Mouse (Mus musculus): ENCODE measurements around the gene Actn2. TPM values are rescaled to one million over a fixed set of nuclear protein-coding genes. Genes with fewer than 3 reads are reported as not detected.

Gene Actn2
- 4.2 and 4.6 TPM in 2 replicates for polyA plus RNA-seq (2015; fragmentation: Nextera tagmentation; extraction: Ambion mirVana)

- Histone ChIP-seq H3K9ac (replicated peaks; ENCODE audit: low read depth, low read length) (peak within 1 kb of the TSS; percentile 62), H3K27me3 (replicated peaks; ENCODE audit: control insufficient read depth, insufficient read depth, low read length) (no peaks in the 10 kb centered on the region), H3K36me3 (ENCODE audit: control insufficient read depth, insufficient read depth) (no peaks in the 10 kb centered on the region), H3K4me1 (replicated peaks; ENCODE audit: control insufficient read depth, insufficient read depth, low read length) (peaks cover 4% of the 10 kb centered on the region; the same call in 1 of the 2 replicates), H3K9me3 (ENCODE audit: control insufficient read depth, low read length) (no peaks in the 10 kb centered on the region), H3K4me3 (replicated peaks; ENCODE audit: low read length) (peak within 1 kb of the TSS; percentile 53), H3K4me2 (ENCODE audit: low read length) (peak within 1 kb of the TSS; percentile 94), H3K27ac (ENCODE audit: low read length) (no peak within 1 kb of the TSS)
- 1% methylated on average over 43 of the region's 43 CpGs for WGBS
- ATAC-seq, result peak; percentile 99
Observed at GRCm38 (mm10) chr13:12340183-12340975, at the start of gene Actn2. Gene Actn2, minus strand, starts transcription at chr13:12340760.

GRCm38 (mm10) chr13:12386286-12386685, 45.7 kb upstream of the Actn2 start:
- no peak overlapping the region for H3K9ac ChIP-seq (replicated peaks; ENCODE audit: low read depth, low read length)
- no peaks in the 10 kb centered on the region for H3K9me3 ChIP-seq (ENCODE audit: control insufficient read depth, low read length)
- no peaks in the 10 kb centered on the region for H3K4me1 ChIP-seq (replicated peaks; ENCODE audit: control insufficient read depth, insufficient read depth, low read length)
- H3K27ac ChIP-seq (ENCODE audit: low read length), result no peak overlapping the region
- no peaks in the 10 kb centered on the region for H3K27me3 ChIP-seq (replicated peaks; ENCODE audit: control insufficient read depth, insufficient read depth, low read length)
- no peak overlapping the region for H3K4me2 ChIP-seq (ENCODE audit: low read length)
- H3K36me3 ChIP-seq (ENCODE audit: control insufficient read depth, insufficient read depth), result no peaks in the 10 kb centered on the region
- H3K4me3 ChIP-seq (replicated peaks; ENCODE audit: low read length), result no peak overlapping the region
- peak; percentile 45; the same call in 1 of the 2 replicates for ATAC-seq

- ATAC-seq, result no peak
- H3K4me3 ChIP-seq (replicated peaks; ENCODE audit: low read length), result no peak overlapping the region
- H3K9me3 ChIP-seq (ENCODE audit: control insufficient read depth, low read length), result no peaks in the 10 kb centered on the region
Observed at GRCm38 (mm10) chr13:12384796-12385195, 44.2 kb upstream of the Actn2 start.

GRCm38 (mm10) chr13:12376778-12377177, 36.2 kb upstream of the Actn2 start:
- Histone ChIP-seq H3K9me3 (ENCODE audit: control insufficient read depth, low read length) (peaks cover 3% of the 10 kb centered on the region; the same call in 1 of the 2 replicates), H3K27ac (ENCODE audit: low read length) (no peak overlapping the region), H3K4me3 (replicated peaks; ENCODE audit: low read length) (no peak overlapping the region), H3K36me3 (ENCODE audit: control insufficient read depth, insufficient read depth) (no peaks in the 10 kb centered on the region), H3K27me3 (replicated peaks; ENCODE audit: control insufficient read depth, insufficient read depth, low read length) (no peaks in the 10 kb centered on the region), H3K4me1 (replicated peaks; ENCODE audit: control insufficient read depth, insufficient read depth, low read length) (no peaks in the 10 kb centered on the region), H3K9ac (replicated peaks; ENCODE audit: low read depth, low read length) (no peak overlapping the region), H3K4me2 (ENCODE audit: low read length) (no peak overlapping the region)
- no peak for ATAC-seq
- 71% methylated on average over 1 of the region's 1 CpGs for WGBS

More at GRCm38 (mm10) chr13:12384796-12385195, 44.2 kb upstream of the Actn2 start:
- Histone ChIP-seq H3K9ac (replicated peaks; ENCODE audit: low read depth, low read length) (no peak overlapping the region), H3K27me3 (replicated peaks; ENCODE audit: control insufficient read depth, insufficient read depth, low read length) (no peaks in the 10 kb centered on the region), H3K4me2 (ENCODE audit: low read length) (no peak overlapping the region), H3K27ac (ENCODE audit: low read length) (no peak overlapping the region), H3K4me1 (replicated peaks; ENCODE audit: control insufficient read depth, insufficient read depth, low read length) (no peaks in the 10 kb centered on the region), H3K36me3 (ENCODE audit: control insufficient read depth, insufficient read depth) (no peaks in the 10 kb centered on the region)

- no peak overlapping the region for H3K4me2 ChIP-seq (ENCODE audit: low read length)
- no peaks in the 10 kb centered on the region for H3K4me1 ChIP-seq (replicated peaks; ENCODE audit: control insufficient read depth, insufficient read depth, low read length)
- no peak overlapping the region for H3K4me3 ChIP-seq (replicated peaks; ENCODE audit: low read length)
- H3K9ac ChIP-seq (replicated peaks; ENCODE audit: low read depth, low read length), result no peak overlapping the region
- no peaks in the 10 kb centered on the region for H3K36me3 ChIP-seq (ENCODE audit: control insufficient read depth, insufficient read depth)
- H3K27me3 ChIP-seq (replicated peaks; ENCODE audit: control insufficient read depth, insufficient read depth, low read length), result no peaks in the 10 kb centered on the region
- H3K9me3 ChIP-seq (ENCODE audit: control insufficient read depth, low read length), result peaks cover 3% of the 10 kb centered on the region; the same call in 1 of the 2 replicates
- ATAC-seq, result no peak
- no peak overlapping the region for H3K27ac ChIP-seq (ENCODE audit: low read length)
- 86% methylated on average over 3 of the region's 3 CpGs for WGBS
Observed at GRCm38 (mm10) chr13:12372755-12373154, 32.2 kb upstream of the Actn2 start.

GRCm38 (mm10) chr13:12369930-12370329, 29.4 kb upstream of the Actn2 start:
- Histone ChIP-seq H3K36me3 (ENCODE audit: control insufficient read depth, insufficient read depth) (no peaks in the 10 kb centered on the region), H3K9ac (replicated peaks; ENCODE audit: low read depth, low read length) (no peak overlapping the region), H3K27me3 (replicated peaks; ENCODE audit: control insufficient read depth, insufficient read depth, low read length) (no peaks in the 10 kb centered on the region), H3K4me1 (replicated peaks; ENCODE audit: control insufficient read depth, insufficient read depth, low read length) (no peaks in the 10 kb centered on the region), H3K27ac (ENCODE audit: low read length) (no peak overlapping the region), H3K9me3 (ENCODE audit: control insufficient read depth, low read length) (peaks cover 3% of the 10 kb centered on the region; the same call in 1 of the 2 replicates), H3K4me2 (ENCODE audit: low read length) (no peak overlapping the region), H3K4me3 (replicated peaks; ENCODE audit: low read length) (no peak overlapping the region)
- ATAC-seq, result no peak
- 84% methylated on average over 11 of the region's 11 CpGs for WGBS

- no peak overlapping the region for H3K9ac ChIP-seq (replicated peaks; ENCODE audit: low read depth, low read length)
- no peak overlapping the region for H3K4me2 ChIP-seq (ENCODE audit: low read length)
- 49% methylated on average over 8 of the region's 8 CpGs for WGBS
- ATAC-seq, result peak; percentile 57; the same call in 1 of the 2 replicates
- no peak overlapping the region for H3K4me3 ChIP-seq (replicated peaks; ENCODE audit: low read length)
- no peak overlapping the region for H3K27ac ChIP-seq (ENCODE audit: low read length)
- no peaks in the 10 kb centered on the region for H3K9me3 ChIP-seq (ENCODE audit: control insufficient read depth, low read length)
- no peaks in the 10 kb centered on the region for H3K27me3 ChIP-seq (replicated peaks; ENCODE audit: control insufficient read depth, insufficient read depth, low read length)
- H3K36me3 ChIP-seq (ENCODE audit: control insufficient read depth, insufficient read depth), result no peaks in the 10 kb centered on the region
- no peaks in the 10 kb centered on the region for H3K4me1 ChIP-seq (replicated peaks; ENCODE audit: control insufficient read depth, insufficient read depth, low read length)
Observed at GRCm38 (mm10) chr13:12369041-12369621, 28.6 kb upstream of the Actn2 start.

- Histone ChIP-seq H3K4me2 (ENCODE audit: low read length) (no peak overlapping the region), H3K27ac (ENCODE audit: low read length) (no peak overlapping the region), H3K27me3 (replicated peaks; ENCODE audit: control insufficient read depth, insufficient read depth, low read length) (no peaks in the 10 kb centered on the region), H3K36me3 (ENCODE audit: control insufficient read depth, insufficient read depth) (no peaks in the 10 kb centered on the region), H3K4me1 (replicated peaks; ENCODE audit: control insufficient read depth, insufficient read depth, low read length) (no peaks in the 10 kb centered on the region), H3K4me3 (replicated peaks; ENCODE audit: low read length) (no peak overlapping the region), H3K9ac (replicated peaks; ENCODE audit: low read depth, low read length) (no peak overlapping the region), H3K9me3 (ENCODE audit: control insufficient read depth, low read length) (no peaks in the 10 kb centered on the region)
- ATAC-seq, result no peak
- WGBS, result 81% methylated on average over 4 of the region's 4 CpGs
Observed at GRCm38 (mm10) chr13:12361486-12361885, 20.9 kb upstream of the Actn2 start.

GRCm38 (mm10) chr13:12357554-12357953, 17.0 kb upstream of the Actn2 start:
- no peak overlapping the region for H3K4me2 ChIP-seq (ENCODE audit: low read length)
- no peaks in the 10 kb centered on the region for H3K27me3 ChIP-seq (replicated peaks; ENCODE audit: control insufficient read depth, insufficient read depth, low read length)
- no peaks in the 10 kb centered on the region for H3K4me1 ChIP-seq (replicated peaks; ENCODE audit: control insufficient read depth, insufficient read depth, low read length)
- H3K27ac ChIP-seq (ENCODE audit: low read length), result no peak overlapping the region
- no peak for ATAC-seq
- H3K9ac ChIP-seq (replicated peaks; ENCODE audit: low read depth, low read length), result no peak overlapping the region
- H3K9me3 ChIP-seq (ENCODE audit: control insufficient read depth, low read length), result no peaks in the 10 kb centered on the region
- H3K36me3 ChIP-seq (ENCODE audit: control insufficient read depth, insufficient read depth), result no peaks in the 10 kb centered on the region
- WGBS, result 82% methylated on average over 5 of the region's 5 CpGs
- H3K4me3 ChIP-seq (replicated peaks; ENCODE audit: low read length), result no peak overlapping the region

Data from forebrain, embryonic 16.5 days (tissue).